Mouse (Mus musculus) heart, postnatal 0 days (tissue): ENCODE data around the gene Synj1.

ENCODE experiments used
- CTCF ChIP-seq: IDR thresholded peaks from 2 replicates; pipeline ENCODE4 v1.5.1; 2016; ENCODE audit warnings: antibody characterized with exemption, control low read depth, low read depth
- EP300 ChIP-seq: IDR thresholded peaks from 2 replicates; pipeline ENCODE4 v1.6.1; 2016; ENCODE audit warnings: antibody characterized with exemption, low read depth

DNA sequence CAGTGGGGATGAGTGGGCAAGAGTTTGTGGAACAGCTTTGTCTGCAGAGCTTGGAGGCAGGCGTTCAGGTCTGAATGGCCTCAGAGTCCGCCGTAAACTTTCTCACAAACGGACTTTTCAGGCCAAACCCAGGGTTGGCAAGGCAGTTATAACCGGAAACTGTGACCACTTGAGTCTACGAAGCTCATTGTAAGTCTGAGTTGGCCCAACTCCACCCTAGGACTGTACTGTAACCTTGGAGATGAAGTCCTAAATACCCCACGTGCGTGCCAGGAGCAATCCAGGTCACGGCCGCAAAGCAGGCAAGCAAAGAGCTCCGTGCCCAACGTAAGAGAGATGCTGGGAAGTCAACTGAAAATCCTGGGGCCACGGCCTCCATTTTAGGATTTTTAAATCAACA lies 99.3 kb downstream of the Synj1 start:
- no peak for TF ChIP-seq CTCF
- TF ChIP-seq EP300: no peak
